Mouse (Mus musculus) forebrain, embryonic 15.5 days (tissue): ENCODE results near the gene E2f4. TPM values are rescaled to one million over a fixed set of nuclear protein-coding genes. Genes with fewer than 3 reads are reported as not detected.
A peak's percentile ranks its signal among the peaks of the same experiment; 100 is the strongest.

Experiments
- ATAC-seq: fragments of 200-750 bp; cut with Nextera tagmentation; replicated peaks from 2 replicates; pipeline ENCODE4 v1.8.0; 2017; ENCODE audit warnings: mild to moderate bottlenecking, moderate TSS enrichment, moderate library complexity
- H3K27ac ChIP-seq: fragments of 300-500 bp; sonication (generic); replicated peaks from 2 replicates; pipeline ENCODE4 v1.5.1; 2015; ENCODE audit warnings: mild to moderate bottlenecking, inconsistent platforms
- H3K27me3 ChIP-seq: fragments of 300-500 bp; sonication (generic); 2 replicates; pipeline ENCODE4 v1.6.1; 2015; ENCODE audit warnings: inconsistent platforms
- H3K36me3 ChIP-seq: fragments of 300-500 bp; sonication (generic); 2 replicates; pipeline ENCODE4 v1.6.1; 2015; ENCODE audit warnings: mild to moderate bottlenecking, inconsistent platforms
- H3K4me1 ChIP-seq: fragments of 300-500 bp; sonication (generic); 2 replicates; pipeline ENCODE4 v1.6.1; 2015; ENCODE audit warnings: inconsistent platforms
- H3K4me2 ChIP-seq: fragments of 300-500 bp; sonication (generic); replicated peaks from 2 replicates; pipeline ENCODE4 v1.6.1; 2015; ENCODE audit warnings: mild to moderate bottlenecking, inconsistent platforms
- H3K4me3 ChIP-seq: fragments of 300-500 bp; sonication (generic); 2 replicates; pipeline ENCODE4 v1.5.1; 2015; ENCODE audit warnings: mild to moderate bottlenecking, inconsistent platforms
- H3K9ac ChIP-seq: fragments of 300-500 bp; sonication (generic); replicated peaks from 2 replicates; pipeline ENCODE4 v1.6.1; 2015; ENCODE audit warnings: mild to moderate bottlenecking, inconsistent platforms
- H3K9me3 ChIP-seq: fragments of 300-500 bp; sonication (generic); 2 replicates; pipeline ENCODE4 v1.6.1; 2016; ENCODE audit warnings: inconsistent platforms
- WGBS: fragments of 180-500 bp; shearing (Covaris S2); methylation state at CpG from one replicate; pipeline ENCODE4 v1.1.7; 2015; ENCODE audit warnings: mixed read lengths; 5-methylcytosine and 5-hydroxymethylcytosine counted together
- polyA plus RNA-seq: library from polyadenylated mRNA; unstranded; fragments of >200 nt; fragmentation: Nextera tagmentation; extraction: Ambion mirVana; gene quantifications from 2 replicates; pipeline ENCODE4 v1.2.1, GENCODE M21; 2015

Gene E2f4
- polyA plus RNA-seq, 1 experiment from 2014 or later, result 44.2 TPM

- peaks cover 24% of the 10 kb centered on the region for H3K4me1 ChIP-seq
- peak overlapping the region; percentile 88 for H3K4me3 ChIP-seq
- peaks cover 38% of the 10 kb centered on the region for H3K36me3 ChIP-seq
- no peaks in the 10 kb centered on the region for H3K9me3 ChIP-seq
- H3K9ac ChIP-seq, result peak overlapping the region; percentile 87
- H3K4me2 ChIP-seq, result peak overlapping the region; percentile 70
- ATAC-seq, result no peak
- WGBS, result 58% methylated on average over 18 of the region's 18 CpGs
- no peak overlapping the region for H3K27ac ChIP-seq
- no peaks in the 10 kb centered on the region for H3K27me3 ChIP-seq
Measured at GRCm38 (mm10) chr8:105298351-105299252, 1.1 kb downstream of the E2f4 start.

GRCm38 (mm10) chr8:105299962-105300361 lies 2.5 kb downstream of the E2f4 start:
- no peak for ATAC-seq
- H3K27ac ChIP-seq, result no peak overlapping the region
- H3K27me3 ChIP-seq, result no peaks in the 10 kb centered on the region
- H3K4me1 ChIP-seq, result peaks cover 29% of the 10 kb centered on the region
- 95% methylated on average over 8 of the region's 8 CpGs for WGBS
- H3K4me3 ChIP-seq, result no peak overlapping the region
- peaks cover 49% of the 10 kb centered on the region for H3K36me3 ChIP-seq
- no peaks in the 10 kb centered on the region for H3K9me3 ChIP-seq
- H3K4me2 ChIP-seq, result no peak overlapping the region
- no peak overlapping the region for H3K9ac ChIP-seq

- H3K4me1 ChIP-seq, result peaks cover 25% of the 10 kb centered on the region
- WGBS, result 83% methylated on average over 8 of the region's 8 CpGs
- no peaks in the 10 kb centered on the region for H3K9me3 ChIP-seq
- H3K4me3 ChIP-seq, result no peak overlapping the region
- H3K4me2 ChIP-seq, result no peak overlapping the region
- no peak for ATAC-seq
- no peak overlapping the region for H3K27ac ChIP-seq
- peaks cover 57% of the 10 kb centered on the region for H3K36me3 ChIP-seq
- H3K27me3 ChIP-seq, result no peaks in the 10 kb centered on the region
- no peak overlapping the region for H3K9ac ChIP-seq
Measured at GRCm38 (mm10) chr8:105303396-105303795, 5.9 kb downstream of the E2f4 start.

GRCm38 (mm10) chr8:105303874-105304273 lies 6.4 kb downstream of the E2f4 start:
- Histone ChIP-seq H3K4me1 (peaks cover 21% of the 10 kb centered on the region), H3K36me3 (peaks cover 57% of the 10 kb centered on the region), H3K4me3 (no peak overlapping the region), H3K9me3 (no peaks in the 10 kb centered on the region), H3K9ac (no peak overlapping the region), H3K27me3 (no peaks in the 10 kb centered on the region), H3K4me2 (no peak overlapping the region), H3K27ac (no peak overlapping the region)
- 88% methylated on average over 9 of the region's 9 CpGs for WGBS
- no peak for ATAC-seq

- 0 out of 2 replicates have a peak, but pooled peaks have one; percentile 13 for ATAC-seq
Measured at GRCm38 (mm10) chr8:105304325-105305210, 7.1 kb downstream of the E2f4 start.

GRCm38 (mm10) chr8:105305211-105306145 lies 8.0 kb downstream of the E2f4 start, which contains the start of gene Elmo3:
Gene Elmo3, plus strand, starts transcription at chr8:105305601.
- Histone ChIP-seq H3K9ac (peak within 1 kb of the TSS; percentile 3; the same call in 1 of the 2 replicates), H3K36me3 (peaks cover 47% of the 10 kb centered on the region), H3K27me3 (no peaks in the 10 kb centered on the region), H3K4me3 (no peak within 1 kb of the TSS), H3K9me3 (no peaks in the 10 kb centered on the region), H3K4me1 (peaks cover 14% of the 10 kb centered on the region), H3K4me2 (peak within 1 kb of the TSS; percentile 23), H3K27ac (no peak within 1 kb of the TSS)
- peak; percentile 52 for ATAC-seq
- WGBS, result 9% methylated on average over 30 of the region's 30 CpGs

More at GRCm38 (mm10) chr8:105304325-105305210, 7.1 kb downstream of the E2f4 start:
- H3K4me1 ChIP-seq, result peaks cover 14% of the 10 kb centered on the region
- no peak overlapping the region for H3K27ac ChIP-seq
- H3K27me3 ChIP-seq, result no peaks in the 10 kb centered on the region
- H3K36me3 ChIP-seq, result peaks cover 56% of the 10 kb centered on the region
- H3K9me3 ChIP-seq, result no peaks in the 10 kb centered on the region
- 68% methylated on average over 9 of the region's 9 CpGs for WGBS
- no peak overlapping the region for H3K4me2 ChIP-seq
- H3K9ac ChIP-seq, result no peak overlapping the region
- no peak overlapping the region for H3K4me3 ChIP-seq

GRCm38 (mm10) chr8:105306146-105306691 lies 8.8 kb downstream of the E2f4 start:
- 70% methylated on average over 5 of the region's 5 CpGs for WGBS
- H3K27ac ChIP-seq, result no peak overlapping the region
- H3K27me3 ChIP-seq, result no peaks in the 10 kb centered on the region
- 0 out of 2 replicates have a peak, but pooled peaks have one; percentile 11 for ATAC-seq
- no peak overlapping the region for H3K9ac ChIP-seq
- peaks cover 43% of the 10 kb centered on the region for H3K36me3 ChIP-seq
- H3K4me1 ChIP-seq, result peaks cover 14% of the 10 kb centered on the region
- 0 out of 2 replicates have a peak overlapping the region, but pooled peaks have one; percentile 23 for H3K4me2 ChIP-seq
- H3K9me3 ChIP-seq, result no peaks in the 10 kb centered on the region
- no peak overlapping the region for H3K4me3 ChIP-seq

- H3K9me3 ChIP-seq, result no peaks in the 10 kb centered on the region
- WGBS, result 95% methylated on average over 13 of the region's 13 CpGs
- peaks cover 39% of the 10 kb centered on the region for H3K36me3 ChIP-seq
- no peak overlapping the region for H3K4me3 ChIP-seq
- no peak overlapping the region for H3K4me2 ChIP-seq
- H3K4me1 ChIP-seq, result peaks cover 14% of the 10 kb centered on the region
- H3K27me3 ChIP-seq, result no peaks in the 10 kb centered on the region
- ATAC-seq, result no peak
- H3K9ac ChIP-seq, result no peak overlapping the region
- no peak overlapping the region for H3K27ac ChIP-seq
Measured at GRCm38 (mm10) chr8:105307670-105308069, 10.2 kb downstream of the E2f4 start.

GRCm38 (mm10) chr8:105308428-105308827 lies 11.0 kb downstream of the E2f4 start:
- Histone ChIP-seq H3K9ac (no peak overlapping the region), H3K9me3 (no peaks in the 10 kb centered on the region), H3K4me1 (peaks cover 14% of the 10 kb centered on the region), H3K27me3 (no peaks in the 10 kb centered on the region), H3K27ac (no peak overlapping the region), H3K36me3 (peaks cover 37% of the 10 kb centered on the region), H3K4me2 (no peak overlapping the region), H3K4me3 (no peak overlapping the region)
- no peak for ATAC-seq
- WGBS, result 91% methylated on average over 10 of the region's 10 CpGs

- Histone ChIP-seq H3K4me1 (peaks cover 14% of the 10 kb centered on the region), H3K9ac (no peak overlapping the region), H3K4me3 (no peak overlapping the region), H3K36me3 (peaks cover 40% of the 10 kb centered on the region), H3K27ac (no peak overlapping the region), H3K27me3 (no peaks in the 10 kb centered on the region), H3K9me3 (no peaks in the 10 kb centered on the region), H3K4me2 (no peak overlapping the region)
- no peak for ATAC-seq
- WGBS, result 77% methylated on average over 15 of the region's 15 CpGs
Measured at GRCm38 (mm10) chr8:105309142-105309847, 11.8 kb downstream of the E2f4 start.
